Mouse (Mus musculus): ENCODE measurements around the gene Ppm1k.
"Not testable (repeated sequence)": the region's sequence is repeated elsewhere in the genome, so short reads cannot be mapped to it uniquely, and the experiment has no call there.

Ppm1k gene

GRCm38 (mm10) chr6:57535386-57535936 lies at the start of gene Ppm1k:
TSS of gene Ppm1k (minus strand) at chr6:57535468.
- peak; percentile 97 for DNase-seq (ENCODE audit: low spot score)

- no peak for DNase-seq (ENCODE audit: low spot score)
Observed at GRCm38 (mm10) chr6:57582356-57582755, 47.1 kb upstream of the Ppm1k start.

- no peak for DNase-seq (ENCODE audit: low spot score)
Observed at GRCm38 (mm10) chr6:57581595-57581994, 46.3 kb upstream of the Ppm1k start.

GRCm38 (mm10) chr6:57580881-57581548 lies 45.7 kb upstream of the Ppm1k start, which contains the start of gene Herc6:
TSS of gene Herc6 (plus strand) at chr6:57581000.
- DNase-seq (ENCODE audit: low spot score) = peak; percentile 76

GRCm38 (mm10) chr6:57571587-57571986 lies 36.3 kb upstream of the Ppm1k start:
- DNase-seq (ENCODE audit: low spot score) = no peak

- DNase-seq (ENCODE audit: low spot score) = peak; percentile 45
Observed at GRCm38 (mm10) chr6:57570170-57570974, 35.1 kb upstream of the Ppm1k start.

GRCm38 (mm10) chr6:57567630-57568029 lies 32.4 kb upstream of the Ppm1k start:
- DNase-seq (ENCODE audit: low spot score) = no peak

- no peak for DNase-seq (ENCODE audit: low spot score)
Observed at GRCm38 (mm10) chr6:57565452-57565851, 30.2 kb upstream of the Ppm1k start.

- no peak for DNase-seq (ENCODE audit: low spot score)
Observed at GRCm38 (mm10) chr6:57563454-57563853, 28.2 kb upstream of the Ppm1k start.

GRCm38 (mm10) chr6:57557796-57558317 lies 22.6 kb upstream of the Ppm1k start:
- no peak for DNase-seq (ENCODE audit: low spot score)

GRCm38 (mm10) chr6:57551211-57551796 lies 16.0 kb upstream of the Ppm1k start:
- DNase-seq (ENCODE audit: low spot score) = no peak

- DNase-seq (ENCODE audit: low spot score) = no peak
Observed at GRCm38 (mm10) chr6:57544866-57545265, 9.6 kb upstream of the Ppm1k start.

- not testable (repeated sequence) for DNase-seq (ENCODE audit: low spot score)
Observed at GRCm38 (mm10) chr6:57543591-57543990, 8.3 kb upstream of the Ppm1k start.

- no peak for DNase-seq (ENCODE audit: low spot score)
Observed at GRCm38 (mm10) chr6:57541737-57542335, 6.6 kb upstream of the Ppm1k start.

GRCm38 (mm10) chr6:57540950-57541498 lies 5.8 kb upstream of the Ppm1k start:
- DNase-seq (ENCODE audit: low spot score) = no peak

- no peak for DNase-seq (ENCODE audit: low spot score)
Observed at GRCm38 (mm10) chr6:57537887-57538286, 2.6 kb upstream of the Ppm1k start.

- peak; percentile 46 for DNase-seq (ENCODE audit: low spot score)
Observed at GRCm38 (mm10) chr6:57535971-57536669, 852 bp upstream of the Ppm1k start.

GRCm38 (mm10) chr6:57534611-57535286 lies 519 bp downstream of the Ppm1k start:
- DNase-seq (ENCODE audit: low spot score) = peak; percentile 73

GRCm38 (mm10) chr6:57534231-57534610 lies 1.0 kb downstream of the Ppm1k start:
- peak; percentile 57 for DNase-seq (ENCODE audit: low spot score)

GRCm38 (mm10) chr6:57533410-57533809 lies 1.9 kb downstream of the Ppm1k start:
- no peak for DNase-seq (ENCODE audit: low spot score)
